Mouse (Mus musculus) embryonic fibroblast, embryonic 13.5 days (primary cell): Measurements from ENCODE around the gene Efhc2. TPM values are rescaled to one million over a fixed set of nuclear protein-coding genes. Genes with fewer than 3 reads are reported as not detected.

ENCODE experiments used
- H3K27ac ChIP-seq: 2 replicates; pipeline ENCODE4 v1.5.1; 2012; ENCODE audit warnings: low read length, control low read depth, inconsistent platforms; ENCODE audit not compliant: insufficient read depth
- H3K4me1 ChIP-seq: 2 replicates; pipeline ENCODE4 v1.6.1; 2011; ENCODE audit warnings: low read length; ENCODE audit not compliant: control insufficient read depth, insufficient read depth
- H3K4me3 ChIP-seq: 2 replicates; pipeline ENCODE4 v1.5.1; 2011; ENCODE audit warnings: mild to moderate bottlenecking, control low read depth, low read length; ENCODE audit not compliant: insufficient read depth
- CTCF ChIP-seq: IDR thresholded peaks from 2 replicates; pipeline ENCODE4 v1.5.1; 2011; ENCODE audit warnings: mild to moderate bottlenecking, control low read depth, low read length, moderate library complexity, borderline replicate concordance; ENCODE audit not compliant: insufficient read depth
- POLR2A ChIP-seq: IDR thresholded peaks from 2 replicates; pipeline ENCODE4 v1.6.1; 2011; ENCODE audit warnings: low read depth, mild to moderate bottlenecking, control low read depth, low read length, moderate library complexity
- polyA plus RNA-seq: library from polyadenylated mRNA; stranded (reverse); fragments of >200 nt; gene quantifications from 2 replicates; pipeline ENCODE4 v1.2.4, GENCODE M21; 2011; ENCODE audit warnings: low read depth; ENCODE audit not compliant: missing spikeins, insufficient read length

Efhc2 gene
- polyA plus RNA-seq = 0.18 and 0.19 TPM in 2 replicates

- TF ChIP-seq CTCF = no peak
- TF ChIP-seq POLR2A = no peak
- Histone ChIP-seq H3K27ac (no peak within 1 kb of the TSS), H3K4me1 (no peaks in the 10 kb centered on the region), H3K4me3 (no peak within 1 kb of the TSS)
Measured at GRCm38 (mm10) chrX:17319126-17319583, at the start of gene Efhc2. Efhc2 (minus strand) TSS chrX:17319368.

GRCm38 (mm10) chrX:17365114-17365513 is 45.9 kb upstream of the Efhc2 start:
- no peaks in the 10 kb centered on the region for H3K4me1 ChIP-seq
- no peak overlapping the region for H3K27ac ChIP-seq
- TF ChIP-seq POLR2A = no peak
- TF ChIP-seq CTCF = no peak
- H3K4me3 ChIP-seq = no peak overlapping the region

DNA sequence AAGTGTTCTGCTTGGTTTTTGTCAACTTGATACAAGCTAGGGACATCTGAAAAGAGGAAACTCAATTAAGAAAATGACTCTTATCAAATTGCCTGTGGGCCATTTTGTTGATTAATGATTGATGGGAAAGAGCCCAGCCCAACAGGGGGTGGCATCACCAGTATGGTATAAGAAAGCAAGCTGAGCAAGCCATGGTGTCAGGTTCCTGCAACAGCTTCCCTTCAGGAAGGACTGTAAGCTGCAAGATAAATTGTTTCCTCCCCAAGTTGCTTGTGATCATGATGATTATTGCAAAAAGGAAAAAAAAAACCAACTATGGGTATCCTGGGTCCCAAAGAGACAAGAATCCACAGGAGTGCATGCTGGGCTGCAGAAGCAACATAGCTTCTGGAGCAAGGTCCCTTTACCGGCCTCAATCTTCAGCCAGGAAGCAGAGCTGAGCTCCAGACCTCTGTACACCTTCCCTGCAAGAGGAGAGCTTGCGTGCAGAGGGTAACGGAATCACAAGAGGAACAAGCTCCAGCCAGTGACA is 18.8 kb downstream of the Efhc2 start:
- no peak overlapping the region for H3K27ac ChIP-seq

GRCm38 (mm10) chrX:17283899-17284298 is 35.3 kb downstream of the Efhc2 start:
- Histone ChIP-seq H3K4me3 (no peak overlapping the region), H3K4me1 (no peaks in the 10 kb centered on the region), H3K27ac (no peak overlapping the region)
- TF ChIP-seq POLR2A (no peak), CTCF (no peak)

More for the DNA sequence above, 18.8 kb downstream of the Efhc2 start:
- no peak overlapping the region for H3K4me3 ChIP-seq
- TF ChIP-seq CTCF (no peak), POLR2A (no peak)
- no peaks in the 10 kb centered on the region for H3K4me1 ChIP-seq

- H3K4me3 ChIP-seq = no peak overlapping the region
- TF ChIP-seq POLR2A (no peak), CTCF (no peak)
- no peak overlapping the region for H3K27ac ChIP-seq
- no peaks in the 10 kb centered on the region for H3K4me1 ChIP-seq
Measured at GRCm38 (mm10) chrX:17225141-17225540, 94.0 kb downstream of the Efhc2 start.

GRCm38 (mm10) chrX:17217451-17217850 is 101.7 kb downstream of the Efhc2 start:
- TF ChIP-seq POLR2A (no peak), CTCF (no peak)
- Histone ChIP-seq H3K4me1 (no peaks in the 10 kb centered on the region), H3K27ac (no peak overlapping the region), H3K4me3 (no peak overlapping the region)

GRCm38 (mm10) chrX:17213515-17213914 is 105.7 kb downstream of the Efhc2 start:
- Histone ChIP-seq H3K4me3 (no peak overlapping the region), H3K4me1 (no peaks in the 10 kb centered on the region), H3K27ac (no peak overlapping the region)
- TF ChIP-seq CTCF = no peak
- no peak for TF ChIP-seq POLR2A

GRCm38 (mm10) chrX:17175748-17176147 is 143.4 kb downstream of the Efhc2 start:
- TF ChIP-seq CTCF (no peak), POLR2A (no peak)
- Histone ChIP-seq H3K4me3 (no peak overlapping the region), H3K27ac (peak overlapping the region; percentile 76; the same call in 1 of the 2 replicates), H3K4me1 (no peaks in the 10 kb centered on the region)

DNA sequence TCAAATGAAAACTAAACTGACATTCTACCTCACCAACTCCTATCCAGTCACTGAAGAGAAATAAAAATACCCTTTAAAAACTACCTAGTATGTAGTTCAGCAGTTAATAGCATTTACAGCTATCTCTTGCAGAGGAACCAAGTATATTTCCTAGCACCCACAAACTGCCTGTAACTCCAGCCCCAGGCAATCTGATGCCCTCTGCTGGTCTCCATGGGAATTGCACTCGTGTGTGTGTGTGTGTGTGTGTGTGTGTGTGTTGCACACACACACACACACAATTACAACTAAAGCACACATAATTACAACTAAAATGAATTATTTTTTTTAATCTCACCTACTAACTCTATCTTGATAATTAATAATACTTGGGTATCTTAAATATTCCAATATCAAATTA is 153.5 kb downstream of the Efhc2 start:
- H3K27ac ChIP-seq = no peak overlapping the region
- no peaks in the 10 kb centered on the region for H3K4me1 ChIP-seq
- TF ChIP-seq POLR2A (no peak), CTCF (no peak)
- H3K4me3 ChIP-seq = no peak overlapping the region
